Mouse (Mus musculus): ENCODE results near the gene Ang.

The Ang gene

GRCm38 (mm10) chr14:51090921-51091900 lies at the start of gene Ang, which contains the start of gene Rnase4:
Ang (plus strand) TSS chr14:51091150.
Rnase4 (plus strand) TSS chr14:51091077.
- no peak for ATAC-seq (ENCODE audit: insufficient number of reproducible peaks, low FRiP score, low TSS enrichment)

GRCm38 (mm10) chr14:51041769-51042168 lies 49.2 kb upstream of the Ang start, which contains the start of gene Rnase9:
Rnase9 (minus strand) TSS chr14:51041869.
- ATAC-seq (ENCODE audit: insufficient number of reproducible peaks, low FRiP score, low TSS enrichment): no peak

- no peak for ATAC-seq (ENCODE audit: insufficient number of reproducible peaks, low FRiP score, low TSS enrichment)
These were observed 43.1 kb upstream of the Ang start for GRCm38 (mm10) chr14:51047846-51048245.

GRCm38 (mm10) chr14:51050063-51050462 lies 40.9 kb upstream of the Ang start, which contains the start of gene Rnase11:
Rnase11 (minus strand) TSS chr14:51050163.
- no peak for ATAC-seq (ENCODE audit: insufficient number of reproducible peaks, low FRiP score, low TSS enrichment)

GRCm38 (mm10) chr14:51051941-51052340 lies 39.0 kb upstream of the Ang start:
- ATAC-seq (ENCODE audit: insufficient number of reproducible peaks, low FRiP score, low TSS enrichment): no peak

- no peak for ATAC-seq (ENCODE audit: insufficient number of reproducible peaks, low FRiP score, low TSS enrichment)
These were observed 37.8 kb upstream of the Ang start for GRCm38 (mm10) chr14:51053176-51053575.

GRCm38 (mm10) chr14:51054243-51055237 lies 36.4 kb upstream of the Ang start:
- no peak for ATAC-seq (ENCODE audit: insufficient number of reproducible peaks, low FRiP score, low TSS enrichment)

GRCm38 (mm10) chr14:51057401-51057831 lies 33.5 kb upstream of the Ang start, which contains the start of gene Rnase12:
Rnase12 (minus strand) TSS chr14:51057661.
- no peak for ATAC-seq (ENCODE audit: insufficient number of reproducible peaks, low FRiP score, low TSS enrichment)

- ATAC-seq (ENCODE audit: insufficient number of reproducible peaks, low FRiP score, low TSS enrichment): no peak
These were observed 30.2 kb upstream of the Ang start for GRCm38 (mm10) chr14:51060761-51061160.

GRCm38 (mm10) chr14:51068956-51069355 lies 22.0 kb upstream of the Ang start:
- no peak for ATAC-seq (ENCODE audit: insufficient number of reproducible peaks, low FRiP score, low TSS enrichment)

- ATAC-seq (ENCODE audit: insufficient number of reproducible peaks, low FRiP score, low TSS enrichment): no peak
These were observed 21.3 kb upstream of the Ang start for GRCm38 (mm10) chr14:51069617-51070016.

- ATAC-seq (ENCODE audit: insufficient number of reproducible peaks, low FRiP score, low TSS enrichment): no peak
These were observed 16.6 kb upstream of the Ang start, which contains the start of gene Olfr750 for GRCm38 (mm10) chr14:51074335-51074734. Olfr750 (minus strand) TSS chr14:51074435.

- no peak for ATAC-seq (ENCODE audit: insufficient number of reproducible peaks, low FRiP score, low TSS enrichment)
These were observed 11.8 kb upstream of the Ang start for GRCm38 (mm10) chr14:51079180-51079579.

GRCm38 (mm10) chr14:51081035-51081434 lies 9.9 kb upstream of the Ang start:
- ATAC-seq (ENCODE audit: insufficient number of reproducible peaks, low FRiP score, low TSS enrichment): no peak

GRCm38 (mm10) chr14:51082599-51083581 lies 8.1 kb upstream of the Ang start:
- ATAC-seq (ENCODE audit: insufficient number of reproducible peaks, low FRiP score, low TSS enrichment): peak; percentile 54; the same call in 1 of the 2 replicates

- ATAC-seq (ENCODE audit: insufficient number of reproducible peaks, low FRiP score, low TSS enrichment): no peak
These were observed 7.1 kb upstream of the Ang start for GRCm38 (mm10) chr14:51083805-51084204.

GRCm38 (mm10) chr14:51085086-51085485 lies 5.9 kb upstream of the Ang start:
- no peak for ATAC-seq (ENCODE audit: insufficient number of reproducible peaks, low FRiP score, low TSS enrichment)

GRCm38 (mm10) chr14:51085911-51086310 lies 5.0 kb upstream of the Ang start:
- no peak for ATAC-seq (ENCODE audit: insufficient number of reproducible peaks, low FRiP score, low TSS enrichment)

- ATAC-seq (ENCODE audit: insufficient number of reproducible peaks, low FRiP score, low TSS enrichment): no peak
These were observed 3.2 kb upstream of the Ang start for GRCm38 (mm10) chr14:51087762-51088161.

Measured in cerebellum, adult (tissue).